Mouse (Mus musculus): ENCODE data around the gene Hoga1. TPM values are rescaled to one million over a fixed set of nuclear protein-coding genes. Genes with fewer than 3 reads are reported as not detected.
A peak's percentile ranks its signal among the peaks of the same experiment; 100 is the strongest.

The Hoga1 gene
- polyA plus RNA-seq, 1 experiment from 2014 or later, result 1.3 TPM

GRCm38 (mm10) chr19:42006568-42006967 is 38.8 kb upstream of the Hoga1 start:
- WGBS, result 60% methylated on average over 8 of the region's 8 CpGs
- Histone ChIP-seq H3K9me3 (ENCODE audit: control insufficient read depth, low read length) (no peaks in the 10 kb centered on the region), H3K27me3 (ENCODE audit: control insufficient read depth, insufficient read depth, low read depth, low read length) (no peaks in the 10 kb centered on the region), H3K9ac (ENCODE audit: low read length) (no peak overlapping the region), H3K4me1 (replicated peaks; ENCODE audit: control insufficient read depth, insufficient read depth, low read length) (peaks cover 8% of the 10 kb centered on the region), H3K36me3 (ENCODE audit: control insufficient read depth, insufficient read depth, low read length) (no peaks in the 10 kb centered on the region), H3K4me2 (ENCODE audit: low read depth, low read length) (no peak overlapping the region), H3K27ac (ENCODE audit: low read length) (no peak overlapping the region), H3K4me3 (ENCODE audit: low read length) (no peak overlapping the region)
- ATAC-seq (ENCODE audit: low read depth), result no peak

- Histone ChIP-seq H3K4me2 (ENCODE audit: low read depth, low read length) (no peak overlapping the region), H3K9me3 (ENCODE audit: control insufficient read depth, low read length) (no peaks in the 10 kb centered on the region), H3K27me3 (ENCODE audit: control insufficient read depth, insufficient read depth, low read depth, low read length) (no peaks in the 10 kb centered on the region), H3K4me3 (ENCODE audit: low read length) (no peak overlapping the region), H3K9ac (ENCODE audit: low read length) (no peak overlapping the region), H3K27ac (ENCODE audit: low read length) (no peak overlapping the region), H3K4me1 (replicated peaks; ENCODE audit: control insufficient read depth, insufficient read depth, low read length) (peaks cover 8% of the 10 kb centered on the region), H3K36me3 (ENCODE audit: control insufficient read depth, insufficient read depth, low read length) (no peaks in the 10 kb centered on the region)
- 52% methylated on average over 3 of the region's 3 CpGs for WGBS
- no peak for ATAC-seq (ENCODE audit: low read depth)
Observed at GRCm38 (mm10) chr19:42008586-42008985, 36.8 kb upstream of the Hoga1 start.

GRCm38 (mm10) chr19:42009067-42009466 is 36.3 kb upstream of the Hoga1 start:
- H3K36me3 ChIP-seq (ENCODE audit: control insufficient read depth, insufficient read depth, low read length), result no peaks in the 10 kb centered on the region
- ATAC-seq (ENCODE audit: low read depth), result no peak
- H3K27ac ChIP-seq (ENCODE audit: low read length), result no peak overlapping the region
- H3K4me2 ChIP-seq (ENCODE audit: low read depth, low read length), result no peak overlapping the region
- no peak overlapping the region for H3K9ac ChIP-seq (ENCODE audit: low read length)
- no peak overlapping the region for H3K4me3 ChIP-seq (ENCODE audit: low read length)
- H3K27me3 ChIP-seq (ENCODE audit: control insufficient read depth, insufficient read depth, low read depth, low read length), result no peaks in the 10 kb centered on the region
- no peaks in the 10 kb centered on the region for H3K9me3 ChIP-seq (ENCODE audit: control insufficient read depth, low read length)
- peaks cover 8% of the 10 kb centered on the region for H3K4me1 ChIP-seq (replicated peaks; ENCODE audit: control insufficient read depth, insufficient read depth, low read length)
- 36% methylated on average over 7 of the region's 7 CpGs for WGBS

- no peak overlapping the region for H3K9ac ChIP-seq (ENCODE audit: low read length)
- H3K4me2 ChIP-seq (ENCODE audit: low read depth, low read length), result no peak overlapping the region
- no peak overlapping the region for H3K27ac ChIP-seq (ENCODE audit: low read length)
- H3K36me3 ChIP-seq (ENCODE audit: control insufficient read depth, insufficient read depth, low read length), result no peaks in the 10 kb centered on the region
- 73% methylated on average over 4 of the region's 4 CpGs for WGBS
- no peaks in the 10 kb centered on the region for H3K27me3 ChIP-seq (ENCODE audit: control insufficient read depth, insufficient read depth, low read depth, low read length)
- no peaks in the 10 kb centered on the region for H3K9me3 ChIP-seq (ENCODE audit: control insufficient read depth, low read length)
- no peak for ATAC-seq (ENCODE audit: low read depth)
- no peak overlapping the region for H3K4me3 ChIP-seq (ENCODE audit: low read length)
- H3K4me1 ChIP-seq (replicated peaks; ENCODE audit: control insufficient read depth, insufficient read depth, low read length), result peaks cover 3% of the 10 kb centered on the region
Observed at GRCm38 (mm10) chr19:42010436-42010835, 35.0 kb upstream of the Hoga1 start.

- Histone ChIP-seq H3K4me1 (replicated peaks; ENCODE audit: control insufficient read depth, insufficient read depth, low read length) (peaks cover 3% of the 10 kb centered on the region), H3K27ac (ENCODE audit: low read length) (no peak overlapping the region), H3K36me3 (ENCODE audit: control insufficient read depth, insufficient read depth, low read length) (no peaks in the 10 kb centered on the region), H3K9me3 (ENCODE audit: control insufficient read depth, low read length) (no peaks in the 10 kb centered on the region), H3K4me2 (ENCODE audit: low read depth, low read length) (no peak overlapping the region), H3K9ac (ENCODE audit: low read length) (no peak overlapping the region), H3K27me3 (ENCODE audit: control insufficient read depth, insufficient read depth, low read depth, low read length) (no peaks in the 10 kb centered on the region), H3K4me3 (ENCODE audit: low read length) (no peak overlapping the region)
- ATAC-seq (ENCODE audit: low read depth), result no peak
- WGBS, result 76% methylated on average over 7 of the region's 7 CpGs
Observed at GRCm38 (mm10) chr19:42011123-42011522, 34.3 kb upstream of the Hoga1 start.

- no peak for ATAC-seq (ENCODE audit: low read depth)
- no peak overlapping the region for H3K27ac ChIP-seq (ENCODE audit: low read length)
- H3K4me1 ChIP-seq (replicated peaks; ENCODE audit: control insufficient read depth, insufficient read depth, low read length), result peaks cover 20% of the 10 kb centered on the region
Observed at GRCm38 (mm10) chr19:42014231-42014825, 31.1 kb upstream of the Hoga1 start.

GRCm38 (mm10) chr19:42015001-42015400 is 30.4 kb upstream of the Hoga1 start:
- Histone ChIP-seq H3K9ac (ENCODE audit: low read length) (no peak overlapping the region), H3K36me3 (ENCODE audit: control insufficient read depth, insufficient read depth, low read length) (no peaks in the 10 kb centered on the region), H3K9me3 (ENCODE audit: control insufficient read depth, low read length) (no peaks in the 10 kb centered on the region), H3K27ac (ENCODE audit: low read length) (no peak overlapping the region), H3K4me2 (ENCODE audit: low read depth, low read length) (no peak overlapping the region), H3K4me3 (ENCODE audit: low read length) (no peak overlapping the region), H3K27me3 (ENCODE audit: control insufficient read depth, insufficient read depth, low read depth, low read length) (no peaks in the 10 kb centered on the region), H3K4me1 (replicated peaks; ENCODE audit: control insufficient read depth, insufficient read depth, low read length) (peaks cover 24% of the 10 kb centered on the region)
- no peak for ATAC-seq (ENCODE audit: low read depth)
- 62% methylated on average over 6 of the region's 6 CpGs for WGBS

More at GRCm38 (mm10) chr19:42014231-42014825, 31.1 kb upstream of the Hoga1 start:
- Histone ChIP-seq H3K4me3 (ENCODE audit: low read length) (no peak overlapping the region), H3K9ac (ENCODE audit: low read length) (no peak overlapping the region), H3K27me3 (ENCODE audit: control insufficient read depth, insufficient read depth, low read depth, low read length) (no peaks in the 10 kb centered on the region), H3K36me3 (ENCODE audit: control insufficient read depth, insufficient read depth, low read length) (no peaks in the 10 kb centered on the region), H3K9me3 (ENCODE audit: control insufficient read depth, low read length) (no peaks in the 10 kb centered on the region), H3K4me2 (ENCODE audit: low read depth, low read length) (no peak overlapping the region)
- 70% methylated on average over 3 of the region's 3 CpGs for WGBS

GRCm38 (mm10) chr19:42016251-42016650 is 29.2 kb upstream of the Hoga1 start:
- no peak overlapping the region for H3K27ac ChIP-seq (ENCODE audit: low read length)
- H3K9me3 ChIP-seq (ENCODE audit: control insufficient read depth, low read length), result no peaks in the 10 kb centered on the region
- WGBS, result 77% methylated on average over 4 of the region's 4 CpGs
- H3K36me3 ChIP-seq (ENCODE audit: control insufficient read depth, insufficient read depth, low read length), result no peaks in the 10 kb centered on the region
- H3K9ac ChIP-seq (ENCODE audit: low read length), result no peak overlapping the region
- no peak overlapping the region for H3K4me3 ChIP-seq (ENCODE audit: low read length)
- H3K27me3 ChIP-seq (ENCODE audit: control insufficient read depth, insufficient read depth, low read depth, low read length), result no peaks in the 10 kb centered on the region
- ATAC-seq (ENCODE audit: low read depth), result no peak
- H3K4me2 ChIP-seq (ENCODE audit: low read depth, low read length), result no peak overlapping the region
- H3K4me1 ChIP-seq (replicated peaks; ENCODE audit: control insufficient read depth, insufficient read depth, low read length), result peaks cover 24% of the 10 kb centered on the region

GRCm38 (mm10) chr19:42016840-42017239 is 28.6 kb upstream of the Hoga1 start:
- H3K27ac ChIP-seq (ENCODE audit: low read length), result peak overlapping the region; percentile 75
- no peak overlapping the region for H3K4me2 ChIP-seq (ENCODE audit: low read depth, low read length)
- 54% methylated on average over 5 of the region's 5 CpGs for WGBS
- no peak overlapping the region for H3K4me3 ChIP-seq (ENCODE audit: low read length)
- no peaks in the 10 kb centered on the region for H3K27me3 ChIP-seq (ENCODE audit: control insufficient read depth, insufficient read depth, low read depth, low read length)
- no peak overlapping the region for H3K9ac ChIP-seq (ENCODE audit: low read length)
- H3K9me3 ChIP-seq (ENCODE audit: control insufficient read depth, low read length), result no peaks in the 10 kb centered on the region
- ATAC-seq (ENCODE audit: low read depth), result no peak
- peaks cover 24% of the 10 kb centered on the region for H3K4me1 ChIP-seq (replicated peaks; ENCODE audit: control insufficient read depth, insufficient read depth, low read length)
- no peaks in the 10 kb centered on the region for H3K36me3 ChIP-seq (ENCODE audit: control insufficient read depth, insufficient read depth, low read length)

All from lung, embryonic 16.5 days (tissue).